Mouse (Mus musculus) leukemia stem cell, adult 10-12 weeks (primary cell): ENCODE results near the gene Wdtc1. TPM values are rescaled to one million over a fixed set of nuclear protein-coding genes. Genes with fewer than 3 reads are reported as not detected.

Source experiments
- polyA plus RNA-seq: library from polyadenylated mRNA; stranded (reverse); fragments of >175 nt; gene quantifications from 2 replicates; pipeline ENCODE4 v1.2.3, GENCODE M21; 2012; ENCODE audit warnings: low replicate concordance

The Wdtc1 gene
- polyA plus RNA-seq, result 117 and 160 TPM in 2 replicates

DNA sequence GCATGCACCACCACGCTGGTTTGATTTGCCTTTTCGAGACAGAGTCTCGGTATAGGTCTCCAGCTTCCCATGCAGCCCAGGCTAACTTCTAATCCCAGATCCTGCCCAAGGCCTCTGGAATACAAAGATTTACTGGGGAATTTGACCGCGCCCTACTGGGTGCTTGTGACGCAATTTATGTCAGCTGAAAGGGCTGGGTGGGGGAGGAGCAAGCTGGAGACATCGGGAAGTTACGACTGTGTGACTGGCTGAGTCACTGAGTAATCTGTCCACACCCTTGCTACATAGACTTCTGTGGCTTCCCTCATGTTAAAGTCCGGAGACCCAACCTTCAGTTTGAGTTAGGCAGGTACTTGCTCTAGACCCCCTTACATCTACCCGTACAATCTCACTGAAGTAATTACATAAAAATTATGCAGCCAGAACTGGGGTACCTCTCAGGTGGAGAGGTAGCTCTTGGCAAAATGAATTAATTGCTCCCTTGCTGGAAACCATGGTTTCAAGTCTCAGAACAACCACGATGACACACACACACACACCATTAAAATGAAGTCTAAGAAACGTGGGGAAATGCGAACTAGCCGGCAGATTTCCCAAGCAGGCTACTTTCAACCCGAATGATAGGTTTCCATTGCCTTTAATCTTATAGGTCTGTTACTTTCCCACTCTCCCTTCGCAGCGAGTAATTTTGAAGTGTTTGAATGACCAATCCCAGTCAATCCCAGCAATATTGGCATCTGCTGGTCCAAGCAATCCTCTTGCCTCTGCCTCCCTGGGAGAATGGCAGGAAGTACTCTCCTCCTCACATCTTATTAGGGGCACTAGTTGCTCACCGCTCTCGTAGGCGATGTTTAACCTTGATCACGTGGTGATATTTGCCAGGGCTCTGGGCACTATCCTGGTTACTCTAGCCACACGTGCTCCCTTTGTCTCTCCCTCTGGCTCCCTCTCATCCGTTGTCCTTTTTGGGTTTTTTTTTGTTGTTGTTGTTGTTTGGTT lies at the start of gene Wdtc1:
Gene Wdtc1 (minus strand): TSS at position 115 of the 999 bp plus-strand sequence.

DNA sequence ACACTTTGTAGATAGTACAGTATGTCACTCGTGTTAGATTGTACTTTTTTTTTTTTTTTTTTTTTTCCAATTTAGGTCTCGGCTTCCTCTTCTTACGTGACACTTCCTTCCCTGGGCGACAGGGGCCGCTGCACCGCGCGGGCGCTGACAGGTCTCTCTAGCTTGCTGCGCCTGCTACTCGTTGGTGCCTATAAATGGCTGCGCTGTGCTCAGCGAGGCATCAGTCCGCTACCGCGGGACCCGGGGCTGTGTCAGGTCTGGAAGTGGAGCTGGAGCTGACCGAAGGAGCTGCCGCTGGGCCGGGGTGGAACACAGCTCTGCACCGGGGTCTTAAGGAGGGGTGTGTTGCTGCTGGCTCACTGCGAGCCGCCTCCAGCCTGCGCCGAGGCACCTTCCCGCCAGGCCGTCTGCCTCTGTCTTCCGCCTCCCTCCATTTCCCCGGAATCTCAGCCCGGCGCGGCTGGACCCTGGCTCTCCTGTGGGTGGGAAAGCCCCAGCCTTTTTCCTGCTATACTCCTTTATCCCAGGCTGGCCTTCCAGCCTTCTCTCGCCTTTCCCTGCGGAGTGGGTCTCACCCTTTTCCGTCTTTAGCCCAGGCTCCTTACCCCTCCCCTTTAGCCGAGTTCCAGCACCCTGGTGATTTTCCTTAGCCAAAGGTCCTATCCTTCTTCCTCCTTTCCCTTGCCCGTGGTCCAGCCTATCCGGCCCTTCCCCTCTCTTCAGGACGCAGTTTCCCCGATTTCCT lies 16.4 kb upstream of the Wdtc1 start, which contains the start of gene Slc9a1:
Gene Slc9a1 (plus strand): TSS at position 154 of the 745 bp plus-strand sequence.

DNA sequence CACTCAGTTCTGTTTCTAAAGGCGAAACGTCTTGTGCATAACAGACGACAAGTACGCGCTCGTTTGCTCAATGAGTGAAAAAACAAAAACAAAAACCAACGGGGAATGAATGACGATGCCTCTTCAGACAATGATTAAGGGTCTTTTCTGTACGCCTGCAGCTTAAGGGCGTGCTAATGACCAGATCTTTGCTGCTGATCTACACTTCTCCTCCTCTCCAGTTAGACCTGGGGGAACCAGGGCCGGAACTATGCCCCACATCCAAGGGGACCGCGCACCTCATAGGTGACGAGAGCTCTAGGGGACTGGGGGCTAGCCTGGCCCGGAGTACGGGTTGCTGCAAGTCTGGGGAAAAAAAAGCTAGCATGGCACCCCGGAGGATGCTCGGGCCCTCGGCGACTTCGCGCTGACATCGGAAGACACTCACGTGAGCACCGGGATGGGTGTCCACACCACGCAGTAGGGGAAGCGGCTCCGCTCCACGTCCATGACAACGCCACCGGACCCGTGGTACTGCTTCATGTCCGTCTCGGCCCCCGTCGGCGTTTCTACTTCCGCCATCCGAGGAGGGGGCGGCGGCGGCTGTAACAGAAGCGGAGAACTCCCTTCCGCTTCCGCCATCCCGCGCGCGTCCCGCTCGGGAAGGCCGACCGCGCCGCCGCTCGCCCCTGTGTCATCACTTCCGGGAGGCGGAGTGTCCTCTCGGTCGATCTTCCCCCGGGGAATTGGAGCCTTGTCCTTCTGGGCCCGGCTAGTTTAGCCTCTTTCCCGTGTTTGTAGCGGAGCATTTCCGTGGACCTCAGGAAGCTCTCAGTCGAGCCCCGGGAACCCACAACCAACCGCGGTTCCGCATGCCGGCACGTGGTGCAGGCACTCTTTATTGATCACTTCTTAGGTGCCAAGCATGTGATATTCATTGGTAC lies 75.9 kb downstream of the Wdtc1 start, which contains the start of gene Tmem222:
Gene Tmem222 (minus strand): TSS at position 689 of the 923 bp plus-strand sequence.

DNA sequence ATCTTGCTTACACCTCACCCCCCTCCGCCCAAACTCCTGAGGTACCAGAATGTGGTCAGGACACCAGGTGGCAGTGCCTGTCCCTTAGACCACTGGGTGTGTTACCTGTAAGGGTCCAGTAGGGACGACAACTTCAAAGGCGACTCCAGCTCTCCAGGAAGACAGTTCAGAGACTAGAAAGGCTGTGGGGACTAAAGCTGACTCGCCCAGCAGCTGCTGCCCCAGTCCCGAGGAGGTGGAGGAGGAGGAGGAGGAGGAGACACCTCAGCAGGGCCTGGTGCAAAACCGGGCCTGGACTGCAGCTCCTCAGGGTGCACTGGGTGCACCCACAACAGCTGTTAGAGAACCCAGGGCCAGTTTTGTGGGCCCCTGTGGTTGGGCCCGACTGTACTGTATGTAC lies 90.4 kb downstream of the Wdtc1 start, which contains the start of gene Sytl1:
Gene Sytl1 (minus strand): TSS at position 232 of the 400 bp plus-strand sequence.

Other genes with a start within 250 kb of the Wdtc1 start
- gene Wasf2, start 223.0 kb downstream of the Wdtc1 start, polyA plus RNA-seq, result 97.7 and 153 TPM in 2 replicates
- gene Cd164l2, start 141.3 kb downstream of the Wdtc1 start, polyA plus RNA-seq, result 0.84 and 1.1 TPM in 2 replicates
- gene Gpr3, start 140.9 kb downstream of the Wdtc1 start, polyA plus RNA-seq, result not detected in 2 replicates
- gene Map3k6, start 112.7 kb downstream of the Wdtc1 start, polyA plus RNA-seq, result 79.7 and 100 TPM in 2 replicates
- 4.2 and 10.6 TPM in 2 replicates for gene Sytl1, start 90.4 kb downstream of the Wdtc1 start, polyA plus RNA-seq
- gene Tmem222, start 75.7 kb downstream of the Wdtc1 start, polyA plus RNA-seq, result 12.9 and 30.5 TPM in 2 replicates
- gene Slc9a1, start 16.2 kb upstream of the Wdtc1 start, polyA plus RNA-seq, result 70.0 and 77.3 TPM in 2 replicates
- 0.13 and 0.15 TPM in 2 replicates for gene Tent5b, start 126.7 kb upstream of the Wdtc1 start, polyA plus RNA-seq
- gene Trnp1, start 145.1 kb upstream of the Wdtc1 start, polyA plus RNA-seq, result 0.28 and 0.34 TPM in 2 replicates
- gene Kdf1, start 165.5 kb upstream of the Wdtc1 start, polyA plus RNA-seq, result 0.30 and 1.2 TPM in 2 replicates
- gene Nudc, start 192.5 kb upstream of the Wdtc1 start, polyA plus RNA-seq, result 165 and 264 TPM in 2 replicates
- gene Nr0b2, start 199.9 kb upstream of the Wdtc1 start, polyA plus RNA-seq, result 0.52 and 0.95 TPM in 2 replicates
- 9.5 and 9.9 TPM in 2 replicates for gene Gpatch3, start 221.3 kb upstream of the Wdtc1 start, polyA plus RNA-seq
- 41.9 and 70.4 TPM in 2 replicates for gene Gpn2, start 230.9 kb upstream of the Wdtc1 start, polyA plus RNA-seq
- 7.2 and 9.9 TPM in 2 replicates for gene Sfn, start 248.7 kb upstream of the Wdtc1 start, polyA plus RNA-seq